Mouse (Mus musculus): Measurements from ENCODE around the gene A4gnt. TPM values are rescaled to one million over a fixed set of nuclear protein-coding genes. Genes with fewer than 3 reads are reported as not detected.
"Not testable (repeated sequence)": the region's sequence is repeated elsewhere in the genome, so short reads cannot be mapped to it uniquely, and the experiment has no call there.

A4gnt gene
- polyA plus RNA-seq, 1 experiment from 2014 or later: not detected

DNA sequence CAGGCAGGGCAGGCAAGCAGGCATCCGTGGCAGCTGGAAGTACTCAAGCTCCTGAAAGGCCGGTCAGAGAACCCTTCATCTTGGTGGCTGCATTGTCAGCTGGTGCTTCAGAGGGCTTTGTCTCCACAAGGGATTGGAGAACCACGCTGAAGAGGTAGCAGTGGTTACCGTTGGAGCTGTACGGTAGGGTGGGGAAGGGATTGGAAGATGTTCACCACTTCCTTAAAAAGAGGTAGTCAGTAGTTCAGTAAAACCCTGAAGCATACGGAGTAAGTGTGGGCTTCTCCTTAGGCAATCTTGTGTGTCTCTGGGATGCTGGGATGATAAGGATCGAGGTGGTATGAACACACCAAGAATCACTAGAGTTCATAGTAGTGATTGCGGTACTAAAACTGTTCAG lies 21.2 kb upstream of the A4gnt start:
- H3K4me3 ChIP-seq (ENCODE audit: low read length): no peak overlapping the region
- 57% methylated on average over 8 of the region's 8 CpGs for WGBS
- ATAC-seq (replicated peaks; ENCODE audit: extremely low read depth, insufficient read depth, low FRiP score): no peak
- H3K27ac ChIP-seq (ENCODE audit: low read length): no peak overlapping the region
- no peaks in the 10 kb centered on the region for H3K36me3 ChIP-seq (ENCODE audit: control insufficient read depth, insufficient read depth)
- no peaks in the 10 kb centered on the region for H3K9me3 ChIP-seq (replicated peaks; ENCODE audit: control insufficient read depth, low read length)
- H3K4me2 ChIP-seq (ENCODE audit: low read depth, low read length): no peak overlapping the region
- H3K27me3 ChIP-seq (ENCODE audit: control insufficient read depth, insufficient read depth, low read length): no peaks in the 10 kb centered on the region
- no peaks in the 10 kb centered on the region for H3K4me1 ChIP-seq (ENCODE audit: control insufficient read depth, insufficient read depth, low read length)
- H3K9ac ChIP-seq (ENCODE audit: low read length): no peak overlapping the region

DNA sequence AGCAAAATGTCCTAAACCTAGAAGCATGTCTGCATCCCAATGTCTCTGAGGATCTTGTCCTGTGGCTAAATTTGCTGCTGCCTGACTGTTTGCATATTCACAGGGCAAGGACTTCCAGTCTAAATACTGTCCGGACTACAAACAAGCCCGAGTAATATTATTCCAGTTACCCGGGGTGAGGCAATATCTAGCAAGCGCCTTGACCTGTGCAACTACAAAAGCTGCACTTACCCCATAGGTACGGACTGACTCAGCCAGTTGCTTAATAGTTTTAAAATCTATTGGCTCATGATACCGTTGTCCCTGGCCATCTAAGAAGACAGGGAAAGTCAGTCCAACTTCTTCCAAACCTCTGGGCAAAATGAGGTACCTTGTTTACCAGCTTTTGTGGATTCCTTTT lies 13.2 kb upstream of the A4gnt start:
- H3K9ac ChIP-seq (ENCODE audit: low read length); ATAC-seq (replicated peaks; ENCODE audit: extremely low read depth, insufficient read depth, low FRiP score); H3K9me3 ChIP-seq (replicated peaks; ENCODE audit: control insufficient read depth, low read length); H3K27me3 ChIP-seq (ENCODE audit: control insufficient read depth, insufficient read depth, low read length); H3K4me3 ChIP-seq (ENCODE audit: low read length); H3K4me2 ChIP-seq (ENCODE audit: low read depth, low read length); H3K27ac ChIP-seq (ENCODE audit: low read length); H3K36me3 ChIP-seq (ENCODE audit: control insufficient read depth, insufficient read depth); H3K4me1 ChIP-seq (ENCODE audit: control insufficient read depth, insufficient read depth, low read length): not testable (repeated sequence)
- WGBS: 87% methylated on average over 6 of the region's 6 CpGs

DNA sequence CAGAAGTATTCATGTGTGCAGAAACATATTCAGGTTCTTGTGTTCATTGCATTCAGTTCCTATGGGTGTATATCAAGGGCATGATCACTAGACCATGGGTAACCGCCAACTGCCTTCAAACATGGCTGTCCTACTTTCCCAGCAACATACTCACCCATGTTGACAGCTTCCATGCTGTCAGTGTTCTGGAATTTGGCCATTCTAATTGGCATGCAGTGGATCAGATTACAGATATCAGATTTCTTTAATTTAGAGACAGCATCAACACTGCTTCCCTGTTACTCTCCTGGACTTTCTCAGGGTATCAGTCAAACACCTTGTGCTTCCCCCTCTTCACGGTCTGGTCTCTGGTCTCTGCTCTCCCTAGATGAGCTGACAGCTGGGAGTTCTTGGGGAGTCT lies 8.7 kb upstream of the A4gnt start:
- Histone ChIP-seq H3K4me1 (ENCODE audit: control insufficient read depth, insufficient read depth, low read length) (no peaks in the 10 kb centered on the region), H3K27ac (ENCODE audit: low read length) (no peak overlapping the region), H3K4me3 (ENCODE audit: low read length) (no peak overlapping the region), H3K9me3 (replicated peaks; ENCODE audit: control insufficient read depth, low read length) (no peaks in the 10 kb centered on the region), H3K36me3 (ENCODE audit: control insufficient read depth, insufficient read depth) (no peaks in the 10 kb centered on the region), H3K4me2 (ENCODE audit: low read depth, low read length) (no peak overlapping the region), H3K9ac (ENCODE audit: low read length) (no peak overlapping the region), H3K27me3 (ENCODE audit: control insufficient read depth, insufficient read depth, low read length) (no peaks in the 10 kb centered on the region)
- no peak for ATAC-seq (replicated peaks; ENCODE audit: extremely low read depth, insufficient read depth, low FRiP score)
- 67% methylated on average over 2 of the region's 2 CpGs for WGBS

DNA sequence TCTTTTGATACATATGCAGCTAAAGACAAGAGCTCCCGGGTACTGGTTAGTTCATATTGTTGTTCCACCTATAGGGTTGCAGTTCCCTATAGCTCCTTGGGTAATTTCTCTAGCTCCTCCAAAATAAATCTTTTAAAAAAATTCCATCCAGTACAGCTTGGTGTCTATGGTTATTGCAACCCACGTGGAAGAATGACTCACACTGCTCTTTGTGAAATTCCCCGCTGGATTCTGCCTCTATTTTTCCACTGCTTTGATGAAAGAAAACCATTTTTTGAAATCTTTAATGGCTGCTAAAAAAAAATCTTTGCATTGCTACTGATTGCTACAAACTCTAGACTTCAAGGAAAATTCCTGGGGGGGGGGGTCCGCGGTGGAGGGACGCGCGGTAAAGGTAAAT lies 7.4 kb downstream of the A4gnt start:
- Histone ChIP-seq H3K4me2 (ENCODE audit: low read depth, low read length) (no peak overlapping the region), H3K27ac (ENCODE audit: low read length) (no peak overlapping the region), H3K9me3 (replicated peaks; ENCODE audit: control insufficient read depth, low read length) (no peaks in the 10 kb centered on the region), H3K27me3 (ENCODE audit: control insufficient read depth, insufficient read depth, low read length) (no peaks in the 10 kb centered on the region), H3K4me1 (ENCODE audit: control insufficient read depth, insufficient read depth, low read length) (no peaks in the 10 kb centered on the region), H3K36me3 (ENCODE audit: control insufficient read depth, insufficient read depth) (no peaks in the 10 kb centered on the region), H3K9ac (ENCODE audit: low read length) (no peak overlapping the region), H3K4me3 (ENCODE audit: low read length) (no peak overlapping the region)
- WGBS: 91% methylated on average over 7 of the region's 8 CpGs
- ATAC-seq (replicated peaks; ENCODE audit: extremely low read depth, insufficient read depth, low FRiP score): no peak

DNA sequence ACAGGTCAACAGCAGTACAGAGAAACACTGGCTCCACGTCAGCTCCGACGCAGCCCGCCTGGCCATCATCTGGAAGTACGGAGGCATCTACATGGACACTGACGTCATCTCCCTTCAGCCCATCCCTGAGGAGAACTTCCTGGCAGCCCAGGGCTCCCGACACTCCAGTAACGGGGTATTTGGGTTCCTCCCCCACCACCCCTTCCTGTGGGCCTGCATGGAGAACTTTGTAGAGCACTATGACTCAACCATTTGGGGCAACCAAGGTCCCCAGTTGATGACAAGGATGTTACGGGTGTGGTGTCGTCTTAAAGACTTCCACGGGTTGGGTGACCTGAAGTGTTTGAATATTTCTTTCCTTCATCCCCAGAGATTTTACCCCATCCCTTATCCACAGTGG lies 7.9 kb downstream of the A4gnt start:
- Histone ChIP-seq H3K27me3 (ENCODE audit: control insufficient read depth, insufficient read depth, low read length) (no peaks in the 10 kb centered on the region), H3K9me3 (replicated peaks; ENCODE audit: control insufficient read depth, low read length) (no peaks in the 10 kb centered on the region), H3K27ac (ENCODE audit: low read length) (no peak overlapping the region), H3K36me3 (ENCODE audit: control insufficient read depth, insufficient read depth) (no peaks in the 10 kb centered on the region), H3K4me1 (ENCODE audit: control insufficient read depth, insufficient read depth, low read length) (no peaks in the 10 kb centered on the region), H3K9ac (ENCODE audit: low read length) (no peak overlapping the region), H3K4me3 (ENCODE audit: low read length) (no peak overlapping the region), H3K4me2 (ENCODE audit: low read depth, low read length) (no peak overlapping the region)
- ATAC-seq (replicated peaks; ENCODE audit: extremely low read depth, insufficient read depth, low FRiP score): no peak
- WGBS: 81% methylated on average over 11 of the region's 11 CpGs

- 76% methylated on average over 1 of the region's 1 CpGs for WGBS
- no peak overlapping the region for H3K27ac ChIP-seq (ENCODE audit: low read length)
- no peaks in the 10 kb centered on the region for H3K4me1 ChIP-seq (ENCODE audit: control insufficient read depth, insufficient read depth, low read length)
- no peaks in the 10 kb centered on the region for H3K27me3 ChIP-seq (ENCODE audit: control insufficient read depth, insufficient read depth, low read length)
- H3K9me3 ChIP-seq (replicated peaks; ENCODE audit: control insufficient read depth, low read length): no peaks in the 10 kb centered on the region
- no peak for ATAC-seq (replicated peaks; ENCODE audit: extremely low read depth, insufficient read depth, low FRiP score)
- no peaks in the 10 kb centered on the region for H3K36me3 ChIP-seq (ENCODE audit: control insufficient read depth, insufficient read depth)
- H3K4me2 ChIP-seq (ENCODE audit: low read depth, low read length): no peak overlapping the region
- H3K9ac ChIP-seq (ENCODE audit: low read length): no peak overlapping the region
- H3K4me3 ChIP-seq (ENCODE audit: low read length): no peak overlapping the region
Observed at GRCm38 (mm10) chr9:99622034-99622433, 9.7 kb downstream of the A4gnt start.

DNA sequence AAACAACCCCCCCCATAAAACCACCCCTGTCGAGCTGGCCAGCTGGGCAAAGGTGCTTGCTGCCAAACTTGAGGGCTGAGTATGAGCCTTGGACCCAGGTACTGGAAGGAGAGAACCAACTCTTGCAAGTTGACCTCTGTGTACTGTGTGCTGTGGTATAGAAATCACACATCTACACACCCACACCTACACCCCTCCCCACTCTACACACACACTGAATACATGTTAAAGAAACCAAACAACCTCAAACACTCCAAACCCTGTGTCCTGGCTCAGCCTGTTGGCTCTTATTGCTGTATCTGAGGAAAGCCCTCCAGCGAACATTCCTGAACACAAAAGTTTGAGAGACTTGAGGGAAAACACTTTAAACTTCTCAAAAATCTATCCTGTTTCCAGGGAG lies 10.7 kb downstream of the A4gnt start:
- Histone ChIP-seq H3K36me3 (ENCODE audit: control insufficient read depth, insufficient read depth) (no peaks in the 10 kb centered on the region), H3K27ac (ENCODE audit: low read length) (no peak overlapping the region), H3K27me3 (ENCODE audit: control insufficient read depth, insufficient read depth, low read length) (no peaks in the 10 kb centered on the region), H3K4me2 (ENCODE audit: low read depth, low read length) (no peak overlapping the region), H3K4me1 (ENCODE audit: control insufficient read depth, insufficient read depth, low read length) (no peaks in the 10 kb centered on the region), H3K9me3 (replicated peaks; ENCODE audit: control insufficient read depth, low read length) (no peaks in the 10 kb centered on the region), H3K9ac (ENCODE audit: low read length) (no peak overlapping the region), H3K4me3 (ENCODE audit: low read length) (no peak overlapping the region)
- ATAC-seq (replicated peaks; ENCODE audit: extremely low read depth, insufficient read depth, low FRiP score): no peak; the same call in 1 of the 2 replicates
- WGBS: 42% methylated on average over 2 of the region's 2 CpGs

GRCm38 (mm10) chr9:99624117-99624516 lies 11.8 kb downstream of the A4gnt start:
- Histone ChIP-seq H3K9ac (ENCODE audit: low read length) (no peak overlapping the region), H3K36me3 (ENCODE audit: control insufficient read depth, insufficient read depth) (no peaks in the 10 kb centered on the region), H3K27me3 (ENCODE audit: control insufficient read depth, insufficient read depth, low read length) (no peaks in the 10 kb centered on the region), H3K27ac (ENCODE audit: low read length) (no peak overlapping the region), H3K4me2 (ENCODE audit: low read depth, low read length) (no peak overlapping the region), H3K4me3 (ENCODE audit: low read length) (no peak overlapping the region), H3K4me1 (ENCODE audit: control insufficient read depth, insufficient read depth, low read length) (peaks cover 6% of the 10 kb centered on the region), H3K9me3 (replicated peaks; ENCODE audit: control insufficient read depth, low read length) (no peaks in the 10 kb centered on the region)
- WGBS: 71% methylated on average over 6 of the region's 6 CpGs
- ATAC-seq (replicated peaks; ENCODE audit: extremely low read depth, insufficient read depth, low FRiP score): no peak

GRCm38 (mm10) chr9:99628581-99628980 lies 16.3 kb downstream of the A4gnt start:
- Histone ChIP-seq H3K9ac (ENCODE audit: low read length) (no peak overlapping the region), H3K27me3 (ENCODE audit: control insufficient read depth, insufficient read depth, low read length) (no peaks in the 10 kb centered on the region), H3K4me2 (ENCODE audit: low read depth, low read length) (peak overlapping the region; percentile 79), H3K9me3 (replicated peaks; ENCODE audit: control insufficient read depth, low read length) (no peaks in the 10 kb centered on the region), H3K36me3 (ENCODE audit: control insufficient read depth, insufficient read depth) (no peaks in the 10 kb centered on the region), H3K4me3 (ENCODE audit: low read length) (no peak overlapping the region), H3K27ac (ENCODE audit: low read length) (peak overlapping the region; percentile 84), H3K4me1 (ENCODE audit: control insufficient read depth, insufficient read depth, low read length) (peaks cover 19% of the 10 kb centered on the region)
- 68% methylated on average over 4 of the region's 4 CpGs for WGBS
- no peak for ATAC-seq (replicated peaks; ENCODE audit: extremely low read depth, insufficient read depth, low FRiP score)
